Mouse (Mus musculus): Measurements from ENCODE around the gene Gm38394.
"Not testable (repeated sequence)": the region's sequence is repeated elsewhere in the genome, so short reads cannot be mapped to it uniquely, and the experiment has no call there.

Gm38394 gene
- long read RNA-seq, experiment 1, partial matches to known transcripts, result 12 of 13 reads
- long read RNA-seq, experiment 1, other reads (novel, unspliced or antisense), result 1 of 13 reads
- long read RNA-seq, experiment 2, partial matches to known transcripts, result 14 of 15 reads
- long read RNA-seq, experiment 2, other reads (novel, unspliced or antisense), result 1 of 15 reads

- intact Hi-C loops (cut with DNase I), result no loop called here
Observed at GRCm38 (mm10) chr1:133661203-133661933, at the start of gene Gm38394. Gene Gm38394 (minus strand): TSS chr1:133661318.

GRCm38 (mm10) chr1:133710895-133711294, 49.8 kb upstream of the Gm38394 start:
- intact Hi-C loops (cut with DNase I), result no loop called here

GRCm38 (mm10) chr1:133709292-133709691, 48.2 kb upstream of the Gm38394 start:
- intact Hi-C loops (cut with DNase I), result no loop called here

- intact Hi-C loops (cut with DNase I), result not testable (repeated sequence)
Observed at GRCm38 (mm10) chr1:133701824-133702223, 40.7 kb upstream of the Gm38394 start.

- intact Hi-C loops (cut with DNase I), result no loop called here
Observed at GRCm38 (mm10) chr1:133697935-133698620, 37.0 kb upstream of the Gm38394 start.

- intact Hi-C loops (cut with DNase I), result no loop called here
Observed at GRCm38 (mm10) chr1:133695901-133696300, 34.8 kb upstream of the Gm38394 start.

- intact Hi-C loops (cut with DNase I), result no loop called here
Observed at GRCm38 (mm10) chr1:133694876-133695275, 33.8 kb upstream of the Gm38394 start.

- intact Hi-C loops (cut with DNase I), result no loop called here
Observed at GRCm38 (mm10) chr1:133694301-133694700, 33.2 kb upstream of the Gm38394 start.

- intact Hi-C loops (cut with DNase I), result no loop called here
Observed at GRCm38 (mm10) chr1:133693536-133694114, 32.5 kb upstream of the Gm38394 start.

- intact Hi-C loops (cut with DNase I), result no loop called here
Observed at GRCm38 (mm10) chr1:133692195-133692594, 31.1 kb upstream of the Gm38394 start.

GRCm38 (mm10) chr1:133691046-133691445, 29.9 kb upstream of the Gm38394 start:
- intact Hi-C loops (cut with DNase I), result no loop called here

- intact Hi-C loops (cut with DNase I), result no loop called here
Observed at GRCm38 (mm10) chr1:133689897-133690296, 28.8 kb upstream of the Gm38394 start, which contains the start of gene Lax1. Gene Lax1 (minus strand): TSS chr1:133690108.

GRCm38 (mm10) chr1:133688301-133688700, 27.2 kb upstream of the Gm38394 start:
- intact Hi-C loops (cut with DNase I), result no loop called here

GRCm38 (mm10) chr1:133685749-133686519, 24.8 kb upstream of the Gm38394 start:
- intact Hi-C loops (cut with DNase I), result no loop called here

- intact Hi-C loops (cut with DNase I), result no loop called here
Observed at GRCm38 (mm10) chr1:133671801-133672200, 10.7 kb upstream of the Gm38394 start.

- intact Hi-C loops (cut with DNase I), result no loop called here
Observed at GRCm38 (mm10) chr1:133671266-133671665, 10.1 kb upstream of the Gm38394 start.

- intact Hi-C loops (cut with DNase I), result no loop called here
Observed at GRCm38 (mm10) chr1:133670776-133671175, 9.7 kb upstream of the Gm38394 start.

- intact Hi-C loops (cut with DNase I), result no loop called here
Observed at GRCm38 (mm10) chr1:133670190-133670589, 9.1 kb upstream of the Gm38394 start.

- intact Hi-C loops (cut with DNase I), result no loop called here
Observed at GRCm38 (mm10) chr1:133668618-133669017, 7.5 kb upstream of the Gm38394 start.

GRCm38 (mm10) chr1:133667721-133668120, 6.6 kb upstream of the Gm38394 start:
- intact Hi-C loops (cut with DNase I), result no loop called here

GRCm38 (mm10) chr1:133665713-133666112, 4.6 kb upstream of the Gm38394 start:
- intact Hi-C loops (cut with DNase I), result not testable (repeated sequence)
